Mouse (Mus musculus) CH12.LX (cell line): ENCODE measurements around the gene Pitx2. TPM values are rescaled to one million over a fixed set of nuclear protein-coding genes. Genes with fewer than 3 reads are reported as not detected.

Experiments
- DNase-seq: peaks from one replicate; pipeline ENCODE4 v3.0.0-alpha.2; 2013; ENCODE audit errors: extremely low read depth
- H3K27ac ChIP-seq: 2 replicates; pipeline ENCODE4 v1.5.1; 2012; ENCODE audit warnings: low read depth, mild to moderate bottlenecking, control low read depth, moderate library complexity; ENCODE audit not compliant: insufficient read depth
- H3K27me3 ChIP-seq: replicated peaks from 2 replicates; pipeline ENCODE3; 2012; ENCODE audit warnings: inconsistent platforms
- H3K36me3 ChIP-seq, 2 experiments: replicated peaks in 1 of 2; 2 replicates each; pipeline versions ENCODE3 to v1.6.1; 2012; ENCODE audit warnings: inconsistent platforms in 1 of 2, low read length in 1 of 2, mild to moderate bottlenecking in 1 of 2, mixed read lengths in 1 of 2, moderate library complexity in 1 of 2; ENCODE audit not compliant: control insufficient read depth in 1 of 2, insufficient read depth in 1 of 2
- H3K4me1 ChIP-seq, 2 experiments: 2 replicates each; pipeline ENCODE4 v1.6.1; 2012; ENCODE audit warnings: inconsistent platforms in 1 of 2, moderate library complexity in 1 of 2; ENCODE audit not compliant: insufficient read depth in 2 of 2, control insufficient read depth in 1 of 2
- H3K4me2 ChIP-seq: 2 replicates; pipeline ENCODE4 v1.6.1; 2012; ENCODE audit warnings: low read depth, mild to moderate bottlenecking, control low read depth; ENCODE audit not compliant: poor library complexity, insufficient read depth, severe bottlenecking
- H3K4me3 ChIP-seq, 3 experiments: fragments of 150-350 bp in 1 of 3; sonication (generic) in 1 of 3; replicated peaks in 1 of 3; 2 replicates each; pipeline versions ENCODE3 to v1.5.1; 2011 to 2012; ENCODE audit warnings: low read depth in 2 of 3, low read length in 2 of 3, mild to moderate bottlenecking in 2 of 3, moderate library complexity in 2 of 3, control low read depth in 1 of 3, improper control_type of control experiment in 1 of 3, inconsistent platforms in 1 of 3, mixed read lengths in 1 of 3; ENCODE audit not compliant: poor library complexity in 1 of 3
- H3K79me2 ChIP-seq: replicated peaks from 2 replicates; pipeline ENCODE4 v1.6.1; 2012; ENCODE audit warnings: mild to moderate bottlenecking, moderate library complexity; ENCODE audit not compliant: control insufficient read depth, poor library complexity, insufficient read depth, severe bottlenecking; ENCODE audit errors: extremely low read depth
- H3K9ac ChIP-seq: 2 replicates; pipeline ENCODE4 v1.6.1; 2012; ENCODE audit warnings: low read depth, mild to moderate bottlenecking, control low read depth, moderate library complexity; ENCODE audit not compliant: insufficient read depth
- H3K9me3 ChIP-seq: replicated peaks from 2 replicates; pipeline ENCODE3; 2012; ENCODE audit warnings: low read length, inconsistent platforms, mixed read lengths
- BHLHE40 ChIP-seq: IDR thresholded peaks from 2 replicates; pipeline ENCODE4 v1.6.1; 2011; ENCODE audit warnings: mild to moderate bottlenecking, low read depth, low read length, improper control_type of control experiment
- CHD1 ChIP-seq: IDR thresholded peaks from 2 replicates; pipeline ENCODE4 v1.6.1; 2012; ENCODE audit warnings: low read depth, low read length, improper control_type of control experiment, inconsistent platforms
- E2F4 ChIP-seq: IDR thresholded peaks from 2 replicates; pipeline ENCODE4 v1.6.1; 2011; ENCODE audit warnings: low read depth, low read length, improper control_type of control experiment; ENCODE audit not compliant: insufficient replicate concordance
- ELF1 ChIP-seq: IDR thresholded peaks from 2 replicates; pipeline ENCODE4 v1.6.1; 2014; ENCODE audit warnings: low read depth, mild to moderate bottlenecking, inconsistent platforms, low read length, improper control_type of control experiment
- ETS1 ChIP-seq: conservative IDR thresholded peaks from 2 replicates; pipeline ENCODE4 v1.6.1; 2012; ENCODE audit warnings: low read depth, mild to moderate bottlenecking, inconsistent platforms, low read length, improper control_type of control experiment, moderate library complexity
- IRF4 ChIP-seq: IDR thresholded peaks from 2 replicates; pipeline ENCODE4 v1.6.1; 2014; ENCODE audit warnings: low read depth, mild to moderate bottlenecking, inconsistent platforms, low read length, improper control_type of control experiment
- KAT2A ChIP-seq: IDR thresholded peaks from 2 replicates; pipeline ENCODE4 v1.6.1; 2012; ENCODE audit warnings: low read length, improper control_type of control experiment, inconsistent platforms; ENCODE audit not compliant: insufficient replicate concordance
- MAX ChIP-seq: IDR thresholded peaks from 2 replicates; pipeline ENCODE4 v1.6.1; 2011; ENCODE audit warnings: low read length, improper control_type of control experiment
- MEF2A ChIP-seq: IDR thresholded peaks from 2 replicates; pipeline ENCODE4 v1.6.1; 2014; ENCODE audit warnings: low read depth, mild to moderate bottlenecking, inconsistent platforms, low read length, improper control_type of control experiment, borderline replicate concordance
- NELFE ChIP-seq: IDR thresholded peaks from 2 replicates; pipeline ENCODE4 v1.6.1; 2011; ENCODE audit warnings: low read depth, low read length, improper control_type of control experiment
- NRF1 ChIP-seq: IDR thresholded peaks from 2 replicates; pipeline ENCODE4 v1.6.1; 2014; ENCODE audit warnings: low read depth, mild to moderate bottlenecking, inconsistent platforms, low read length, improper control_type of control experiment, moderate library complexity
- POLR2AphosphoS2 ChIP-seq: IDR thresholded peaks from 2 replicates; pipeline ENCODE4 v1.6.1; 2011; ENCODE audit warnings: low read depth, low read length, improper control_type of control experiment
- RAD21 ChIP-seq: IDR thresholded peaks from 2 replicates; pipeline ENCODE4 v1.6.1; 2011; ENCODE audit warnings: low read depth, mild to moderate bottlenecking, low read length, improper control_type of control experiment, moderate library complexity
- RCOR1 ChIP-seq: conservative IDR thresholded peaks from 2 replicates; pipeline ENCODE4 v1.6.1; 2012; ENCODE audit warnings: low read depth, mild to moderate bottlenecking, inconsistent platforms, low read length, improper control_type of control experiment
- SIN3A ChIP-seq: IDR thresholded peaks from 2 replicates; pipeline ENCODE4 v1.6.1; 2012; ENCODE audit warnings: low read length, improper control_type of control experiment, inconsistent platforms
- UBTF ChIP-seq: IDR thresholded peaks from 2 replicates; pipeline ENCODE4 v1.6.1; 2012; ENCODE audit warnings: low read depth, mild to moderate bottlenecking, inconsistent platforms, low read length, improper control_type of control experiment, moderate library complexity
- USF1 ChIP-seq: IDR thresholded peaks from 2 replicates; pipeline ENCODE4 v1.6.1; 2014; ENCODE audit warnings: low read depth, mild to moderate bottlenecking, inconsistent platforms, low read length, improper control_type of control experiment
- USF2 ChIP-seq: conservative IDR thresholded peaks from 2 replicates; pipeline ENCODE4 v1.6.1; 2011; ENCODE audit warnings: low read depth, low read length, improper control_type of control experiment
- ZKSCAN1 ChIP-seq: IDR thresholded peaks from 2 replicates; pipeline ENCODE4 v1.6.1; 2012; ENCODE audit warnings: low read depth, inconsistent platforms, low read length, improper control_type of control experiment, borderline replicate concordance
- ZMIZ1 ChIP-seq: IDR thresholded peaks from 2 replicates; pipeline ENCODE4 v1.6.1; 2012; ENCODE audit warnings: low read depth, mild to moderate bottlenecking, inconsistent platforms, low read length, improper control_type of control experiment
- ZNF384 ChIP-seq: IDR thresholded peaks from 2 replicates; pipeline ENCODE4 v1.6.1; 2012; ENCODE audit warnings: low read depth, low read length, improper control_type of control experiment, inconsistent platforms
- dilution Hi-C: fragments of 300-500 bp; cut with MboI; formaldehyde crosslinking; loops from 2 replicates; pipeline ENCODE4 v1.14.3; 2020; ENCODE audit warnings: low sequenced_read_pairs; ENCODE audit not compliant: extremely low pct_unique_long_range_greater_than_20kb, extremely low pct_ligation_motif_present
- in situ Hi-C: fragments of 300-500 bp; cut with MboI; formaldehyde crosslinking; loops from 3 replicates; pipeline ENCODE4 v1.14.3; 2019; ENCODE audit warnings: low sequenced_read_pairs, low pct_ligation_motif_present, low pct_unique_long_range_greater_than_20kb, mixed read lengths
- polyA plus RNA-seq: library from polyadenylated mRNA; unstranded; fragments of >175 nt; gene quantifications from 2 replicates; pipeline ENCODE4 v1.2.1, GENCODE M21; 2012; ENCODE audit warnings: low read depth; ENCODE audit not compliant: insufficient read length
- total RNA-seq, 2 experiments: library from RNA; depleted of rRNA; stranded (reverse); fragments of 300-350 nt in 1 of 2; fragments of >200 nt in 1 of 2; gene quantifications; 2 replicates each; pipeline ENCODE4 v1.2.3; 2012 to 2014

The Pitx2 gene
- total and polyA plus RNA-seq, 3 experiments: not detected

DNA sequence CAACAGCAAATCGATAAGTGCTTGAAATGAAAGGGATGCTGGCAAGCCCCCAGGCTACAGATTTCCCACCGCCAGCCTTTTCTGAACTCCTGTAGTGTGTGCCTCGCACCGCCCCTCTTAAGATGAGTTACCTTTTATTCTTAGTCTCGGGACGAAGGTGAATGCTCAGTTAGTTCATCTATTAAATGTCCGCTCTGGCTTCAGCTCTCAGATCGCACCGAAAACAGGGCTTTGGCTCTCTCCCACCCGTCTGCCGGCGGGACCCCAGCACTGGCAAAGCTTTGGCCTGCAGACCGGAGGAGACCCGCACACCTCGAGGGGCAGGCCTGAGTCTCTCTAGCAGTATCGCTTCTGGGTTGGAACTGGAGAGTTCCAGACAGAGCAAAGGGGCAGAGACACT is 4.6 kb upstream of the Pitx2 start:
- Histone ChIP-seq H3K27ac (no peak overlapping the region), H3K4me3 (no peak overlapping the region), H3K9ac (no peak overlapping the region), H3K4me2 (no peak overlapping the region), H3K4me1 (no peaks in the 10 kb centered on the region), H3K27me3 (no peaks in the 10 kb centered on the region), H3K9me3 (peaks cover 71% of the 10 kb centered on the region), H3K79me2 (no peaks in the 10 kb centered on the region), H3K36me3 (no peaks in the 10 kb centered on the region)
- dilution Hi-C loops (no loop called here), in situ Hi-C loops (no loop called here)
- TF ChIP-seq RAD21 (no peak), ETS1 (no peak), CHD1 (no peak), MEF2A (no peak), UBTF (no peak), ELF1 (no peak), USF1 (no peak), NRF1 (no peak), BHLHE40 (no peak), IRF4 (no peak), SIN3A (no peak), POLR2AphosphoS2 (no peak)
- no peak for DNase-seq

DNA sequence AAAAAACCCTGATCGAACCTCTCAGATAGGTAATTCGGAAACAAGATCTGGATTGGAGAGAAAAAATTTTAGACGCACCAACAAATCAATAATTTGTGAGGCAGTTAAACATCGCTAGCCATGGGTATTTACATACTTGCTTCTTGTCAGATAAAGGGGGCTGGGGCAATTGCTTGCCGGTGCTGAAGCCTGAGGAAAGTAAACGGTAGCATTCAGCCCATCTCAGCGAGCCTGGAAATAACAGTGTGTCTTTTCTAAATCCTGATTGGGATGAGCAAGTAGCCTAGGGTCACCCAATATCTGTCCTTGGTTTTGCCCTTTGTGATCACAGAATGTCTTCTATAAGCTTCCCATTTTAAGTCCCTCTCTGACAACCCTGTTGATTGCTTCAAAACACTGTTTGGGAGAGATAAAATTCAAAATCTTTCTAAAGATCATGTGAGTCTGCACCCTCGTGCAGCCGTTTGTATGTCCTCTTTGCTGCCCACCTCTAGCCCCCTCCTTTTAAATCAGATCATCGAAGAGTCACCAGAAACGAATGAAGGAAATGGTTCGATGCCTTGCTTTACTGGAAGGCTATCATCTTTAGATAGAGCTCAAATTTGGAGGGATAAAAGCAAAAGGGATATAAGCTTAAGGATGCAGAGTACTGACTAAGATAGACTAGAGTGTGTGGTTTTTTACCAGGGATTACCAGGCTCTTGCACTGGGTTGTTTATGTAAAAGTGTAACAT is 3.7 kb upstream of the Pitx2 start:
- in situ Hi-C loops (no loop called here), dilution Hi-C loops (no loop called here)
- H3K36me3 ChIP-seq: no peaks in the 10 kb centered on the region
- peaks cover 72% of the 10 kb centered on the region for H3K9me3 ChIP-seq
- no peaks in the 10 kb centered on the region for H3K79me2 ChIP-seq
- no peak overlapping the region for H3K4me2 ChIP-seq
- H3K9ac ChIP-seq: no peak overlapping the region
- H3K4me1 ChIP-seq: no peaks in the 10 kb centered on the region
- H3K27me3 ChIP-seq: no peaks in the 10 kb centered on the region
- DNase-seq: no peak
- TF ChIP-seq IRF4 (no peak), USF1 (no peak), ZMIZ1 (no peak), USF2 (no peak), ZNF384 (no peak), KAT2A (no peak), CHD1 (no peak), ZKSCAN1 (no peak), NELFE (no peak), RCOR1 (no peak), E2F4 (no peak), MAX (no peak)
- no peak overlapping the region for H3K27ac ChIP-seq
- H3K4me3 ChIP-seq: no peak overlapping the region
